Mouse (Mus musculus) frontal cortex, adult 2 months (tissue): ENCODE measurements at regions not wholly inside any gene's neighbourhood (a gene's known extent, or its start where the extent isn't known, plus 50 kb on each side); places are given as distances from the start of the nearest gene placed in this dataset.

Source experiments
- DNase-seq, 2 experiments: peaks; one replicate each; pipeline ENCODE4 v3.0.0; 2022; ENCODE audit warnings: low spot score in 1 of 2; ENCODE audit errors: extremely low spot score in 1 of 2

DNA sequence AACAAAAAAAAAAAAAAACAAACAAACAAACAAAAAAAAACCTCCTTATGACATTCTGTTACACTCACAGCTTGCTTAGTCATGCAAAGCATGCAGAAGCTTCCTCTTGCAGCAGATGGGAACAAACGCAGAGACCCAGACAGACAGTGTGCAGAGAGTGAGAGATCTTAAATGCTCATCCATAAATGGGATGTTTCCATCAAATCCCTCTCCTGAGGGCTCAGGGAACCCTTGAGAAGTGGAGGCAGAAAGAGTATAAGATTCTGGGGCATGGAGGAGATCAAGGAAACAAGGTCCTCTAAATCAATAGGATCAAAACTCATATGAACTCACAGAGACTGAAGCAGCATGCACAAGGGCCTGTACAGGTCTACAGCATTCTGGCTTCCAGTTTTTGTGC lies 52.5 kb downstream of the Adm start:
- DNase-seq: no peak

DNA sequence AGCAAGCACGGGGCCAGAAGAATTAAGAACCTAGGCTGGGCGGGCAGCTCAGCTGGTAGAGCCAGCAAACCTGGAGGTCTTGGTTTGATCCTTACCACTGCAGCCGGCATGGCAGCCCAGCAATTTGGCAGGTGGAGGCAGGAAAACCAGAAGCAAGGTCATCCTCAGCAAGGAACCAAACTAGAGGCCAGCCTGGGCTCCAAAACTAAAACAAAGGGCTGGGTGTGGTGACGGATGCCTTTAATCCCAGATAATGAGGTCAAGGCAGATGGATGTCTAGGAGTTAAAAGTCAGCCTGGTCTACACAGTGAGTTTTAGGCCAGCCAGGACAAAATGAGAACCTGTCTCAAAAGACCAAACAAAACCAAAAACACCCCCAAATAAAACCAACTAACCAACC lies 55.5 kb downstream of the Adm start:
- DNase-seq: no peak

DNA sequence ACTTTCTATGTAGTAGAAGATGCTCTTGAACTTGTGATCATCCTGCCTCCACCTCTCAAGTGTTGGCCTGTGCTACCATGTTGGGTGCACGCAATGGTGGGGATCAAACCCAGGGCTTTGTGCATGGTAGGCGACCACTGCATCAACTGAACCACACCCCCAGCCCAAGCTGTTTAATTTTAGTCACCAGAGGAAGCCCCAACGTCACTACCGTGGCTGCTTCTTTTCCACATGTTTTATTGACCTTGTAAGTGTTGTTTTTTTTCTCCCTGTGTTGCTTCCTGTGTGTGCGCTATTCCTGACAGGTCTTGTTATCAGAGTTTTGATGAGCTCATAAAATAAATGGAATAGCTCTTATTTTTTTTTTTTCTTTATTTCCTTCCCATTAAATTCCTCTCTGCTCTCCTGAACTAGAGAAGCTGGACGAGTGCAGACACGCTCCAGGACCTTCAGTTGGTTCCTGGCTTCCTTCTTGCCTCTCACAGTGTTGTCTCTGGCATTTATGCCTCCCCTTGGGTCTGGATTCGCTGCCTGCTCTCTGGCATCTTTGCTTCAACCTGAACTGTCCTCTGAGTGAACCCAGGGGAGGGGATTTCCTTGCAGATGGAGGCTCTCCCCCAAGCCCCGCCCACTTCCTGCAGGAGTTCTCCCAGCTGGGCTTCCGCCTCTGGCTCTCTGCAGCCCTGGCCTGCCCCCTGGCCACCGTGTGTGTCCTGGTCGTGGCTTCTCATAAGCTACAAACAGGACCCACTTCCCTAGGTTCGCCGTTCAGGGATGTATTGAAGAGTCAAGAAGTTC lies 61.6 kb downstream of the Adm start:
- no peak for DNase-seq

DNA sequence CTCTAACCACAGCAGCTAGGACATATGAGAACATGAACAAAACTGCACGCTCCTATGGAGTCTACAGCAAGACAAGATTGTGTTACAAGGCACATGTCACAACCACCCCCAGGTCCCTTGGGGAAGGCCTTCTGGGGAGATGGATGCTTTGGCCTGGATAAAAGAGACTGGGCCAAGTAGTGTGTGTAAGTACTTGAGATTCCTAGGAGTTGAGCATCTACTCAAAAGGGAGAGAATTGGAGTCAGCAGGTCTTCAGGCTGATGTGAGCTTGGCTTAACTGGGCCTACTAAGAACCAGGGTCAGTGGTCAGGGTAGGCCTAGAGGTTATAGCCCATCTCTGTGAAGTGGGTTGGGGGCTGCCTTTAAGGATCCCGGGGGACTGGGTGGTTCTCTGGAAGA lies 62.8 kb downstream of the Adm start:
- no peak for DNase-seq

DNA sequence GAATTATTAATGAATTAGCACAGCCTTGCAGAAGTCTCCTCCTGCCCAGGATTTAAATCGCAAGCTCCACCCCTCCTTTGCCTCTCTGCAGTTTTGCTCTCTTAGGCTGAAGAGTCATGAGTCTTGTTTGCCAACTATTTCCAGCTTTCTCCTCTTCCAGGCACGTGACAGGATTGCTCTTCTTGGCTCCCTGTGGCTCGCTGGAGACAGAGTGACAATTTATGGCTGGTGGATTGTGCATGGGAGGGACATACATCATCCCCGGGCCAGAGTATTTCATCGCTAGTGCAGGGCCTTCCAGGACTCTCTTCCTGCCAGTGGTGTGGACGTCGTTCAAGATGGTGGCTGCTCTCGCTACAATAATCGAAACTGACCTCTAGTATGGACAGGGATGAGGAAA lies 63.4 kb downstream of the Adm start:
- DNase-seq: no peak

DNA sequence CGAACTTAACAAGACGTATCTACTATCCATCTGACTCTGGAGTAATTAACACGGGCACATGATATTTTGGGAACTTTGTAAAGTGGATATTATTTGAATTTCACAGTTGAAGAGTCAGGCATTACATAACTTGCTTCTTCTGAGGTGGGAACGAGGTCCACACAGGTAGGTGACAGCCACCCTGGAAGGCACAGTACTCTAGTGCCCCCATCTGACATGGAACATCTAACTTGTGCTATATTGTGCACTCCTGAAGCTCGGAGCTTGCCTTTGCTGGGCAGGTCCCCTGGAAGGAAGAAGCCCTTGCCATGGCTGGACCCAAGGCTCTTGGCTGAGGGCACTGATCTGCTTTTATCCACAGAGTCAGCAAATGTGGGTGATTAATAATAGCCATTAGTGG lies 66.8 kb downstream of the Adm start:
- DNase-seq: no peak

DNA sequence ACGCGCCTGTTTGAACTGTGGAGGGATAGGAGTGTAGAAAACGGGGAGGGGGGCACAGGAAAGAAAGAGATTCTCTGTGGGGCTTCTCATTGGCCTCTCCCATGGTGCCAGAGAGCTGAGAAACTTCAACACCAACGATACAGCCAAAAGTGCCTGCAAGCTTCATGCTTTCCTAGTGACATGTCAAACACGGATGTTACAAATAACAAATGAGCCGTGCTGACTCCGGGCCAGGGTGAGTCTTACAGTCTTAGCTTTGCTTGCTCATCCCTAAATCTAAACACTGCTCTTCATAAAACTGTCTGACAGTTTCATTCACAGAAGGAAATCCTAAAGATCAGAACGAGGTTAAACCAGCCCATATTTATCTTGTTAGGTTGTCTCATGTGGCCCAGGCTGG lies 68.3 kb downstream of the Adm start:
- DNase-seq: no peak

DNA sequence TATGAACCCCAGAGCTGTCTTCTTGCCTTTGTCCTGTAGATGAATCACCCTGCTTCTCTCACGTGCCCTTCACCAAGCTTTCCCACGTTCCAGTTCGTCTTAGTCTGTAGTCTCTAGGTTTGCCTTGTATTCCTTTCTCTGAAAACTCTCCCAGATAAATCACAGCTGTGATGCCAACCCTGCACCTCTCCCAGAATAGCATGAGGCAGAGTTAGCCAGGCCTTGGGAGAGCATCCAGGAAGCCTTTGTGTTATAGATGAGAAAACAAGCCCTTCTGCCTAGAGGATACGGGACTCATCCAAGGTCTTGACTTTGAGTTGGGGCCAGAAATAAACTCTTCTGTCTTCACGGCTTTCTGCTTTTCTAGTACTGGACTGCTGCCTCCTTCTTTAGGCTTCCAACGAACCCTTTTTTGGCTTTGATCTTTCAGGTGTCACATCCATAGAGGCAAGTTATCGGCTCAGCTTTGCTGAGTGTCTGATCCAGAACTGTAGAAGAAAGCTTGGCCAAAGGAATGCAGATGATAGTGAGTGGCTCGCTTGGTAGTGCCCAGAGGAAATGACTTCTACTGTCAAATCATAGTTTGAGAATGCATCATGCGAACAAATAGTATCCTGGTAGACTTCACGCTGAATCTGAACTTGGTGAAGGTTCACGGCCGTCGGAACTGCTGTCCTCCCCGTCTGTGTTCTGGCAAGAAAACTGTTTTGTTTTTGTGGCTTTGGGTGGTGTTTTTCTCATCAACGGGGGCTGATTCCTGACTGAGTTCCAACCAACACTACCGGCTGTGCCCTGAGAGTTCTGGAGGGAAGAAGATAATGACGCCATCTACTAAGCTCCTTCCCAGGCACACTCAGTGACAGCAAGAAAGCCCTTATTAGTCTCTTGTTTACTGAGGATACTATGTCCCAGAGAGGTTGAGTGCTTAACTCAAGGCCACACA lies 69.5 kb upstream of the Ampd3 start:
- peak in 1 of 2 experiments; percentile 22 for DNase-seq

DNA sequence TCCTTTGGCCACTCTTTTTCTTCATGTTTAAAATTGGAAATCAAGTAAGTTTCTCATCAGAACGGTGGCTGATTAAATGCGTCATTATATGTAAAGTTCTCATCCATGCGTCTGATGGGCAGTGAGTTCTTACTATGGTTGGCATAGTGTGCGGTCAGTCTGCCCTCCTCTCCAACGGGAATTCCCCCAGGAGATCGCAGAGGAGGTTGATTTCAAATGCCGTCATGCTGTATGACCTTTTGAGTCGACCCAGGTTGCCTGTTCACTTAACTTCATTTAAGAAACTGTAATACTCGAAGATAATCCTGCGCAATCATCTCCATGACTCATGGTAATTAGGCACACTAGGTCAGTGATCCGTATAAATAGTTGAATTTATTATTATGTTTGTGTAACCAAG lies 68.4 kb upstream of the Ampd3 start:
- no peak for DNase-seq

DNA sequence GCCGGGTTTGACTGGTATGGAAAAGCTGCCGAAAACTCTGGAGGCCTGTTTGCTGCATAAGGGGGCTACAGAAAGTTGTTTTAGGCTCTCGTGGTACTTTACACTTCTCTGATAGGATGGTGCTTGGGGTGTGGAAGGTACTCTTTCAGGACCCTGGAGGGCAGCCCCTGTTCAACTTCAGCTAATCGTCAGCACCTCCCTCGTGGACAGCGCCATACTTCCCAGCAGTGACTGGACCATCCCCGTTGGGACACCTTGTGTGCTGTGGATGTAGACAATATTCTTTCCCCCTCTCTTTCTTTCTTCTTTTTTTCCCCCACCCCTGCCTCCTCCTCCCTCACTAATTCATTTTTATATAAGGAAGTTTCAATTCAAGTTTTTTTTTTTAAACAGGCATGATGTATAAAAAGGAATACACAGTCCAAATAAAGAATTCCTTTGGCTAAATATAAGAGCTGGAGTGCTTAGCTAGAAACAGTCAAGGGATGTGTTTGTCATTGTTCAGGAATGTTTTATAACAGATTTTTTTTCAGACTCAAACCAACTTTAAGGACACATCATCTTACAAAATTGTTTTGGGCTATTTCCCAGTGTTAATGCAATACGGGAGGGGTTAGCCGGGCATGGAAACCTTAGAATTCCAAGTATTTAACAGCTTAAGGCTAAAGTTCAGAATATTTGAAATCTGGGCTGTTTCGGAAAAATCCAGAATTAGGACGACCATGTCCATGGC lies 66.2 kb upstream of the Ampd3 start:
- no peak for DNase-seq

DNA sequence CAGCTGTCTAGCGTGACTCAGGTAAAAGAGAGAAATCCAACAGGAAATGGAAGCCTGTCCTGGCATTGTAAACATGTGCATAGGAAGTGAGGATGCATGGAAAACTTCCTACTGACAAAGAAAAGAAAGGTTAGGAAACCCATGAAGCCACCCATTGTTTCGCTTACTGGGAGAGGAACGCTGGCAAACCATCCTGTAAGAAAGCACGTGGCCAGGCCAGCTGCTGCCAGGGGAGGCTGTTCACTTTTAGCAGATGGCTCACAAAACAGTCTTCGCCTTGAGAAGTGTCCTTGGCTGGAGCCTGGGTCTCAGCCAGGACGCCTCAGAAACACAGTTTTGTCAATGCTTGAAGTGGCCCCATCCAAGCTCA lies 65.6 kb upstream of the Ampd3 start:
- peak in 1 of 2 experiments; percentile 56 for DNase-seq

DNA sequence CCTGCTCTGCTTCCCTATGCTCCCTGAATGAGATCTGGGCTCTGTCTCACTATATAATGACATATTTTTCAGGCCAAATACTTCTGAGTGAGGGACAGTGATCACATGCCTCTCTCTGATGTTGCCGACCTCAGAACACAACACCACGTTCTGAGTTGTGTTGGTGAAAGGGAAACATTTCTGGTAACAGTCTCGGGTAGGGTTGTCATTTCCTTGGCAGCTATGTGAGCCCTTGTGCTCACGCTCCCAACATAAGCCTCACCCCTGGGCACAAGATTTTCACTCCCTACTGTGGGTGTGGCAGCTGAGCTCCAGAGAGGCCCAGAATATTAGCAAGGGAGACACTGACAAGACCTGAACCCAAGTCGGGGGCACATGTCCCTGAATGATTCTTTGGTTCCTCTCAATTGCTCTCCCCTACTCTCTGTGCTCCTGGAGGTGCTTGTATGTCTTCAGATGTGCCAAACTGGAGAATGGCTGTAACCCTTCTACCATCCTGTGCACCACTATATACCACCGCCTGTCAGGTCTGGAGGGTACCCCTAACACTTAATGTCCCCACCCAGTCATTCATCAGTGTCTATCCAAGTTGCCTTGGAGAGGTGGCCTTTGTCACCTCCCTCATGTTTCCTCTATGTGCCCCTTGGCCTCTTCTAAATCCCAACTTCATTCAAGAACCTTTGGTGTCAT lies 62.5 kb upstream of the Ampd3 start:
- no peak for DNase-seq

DNA sequence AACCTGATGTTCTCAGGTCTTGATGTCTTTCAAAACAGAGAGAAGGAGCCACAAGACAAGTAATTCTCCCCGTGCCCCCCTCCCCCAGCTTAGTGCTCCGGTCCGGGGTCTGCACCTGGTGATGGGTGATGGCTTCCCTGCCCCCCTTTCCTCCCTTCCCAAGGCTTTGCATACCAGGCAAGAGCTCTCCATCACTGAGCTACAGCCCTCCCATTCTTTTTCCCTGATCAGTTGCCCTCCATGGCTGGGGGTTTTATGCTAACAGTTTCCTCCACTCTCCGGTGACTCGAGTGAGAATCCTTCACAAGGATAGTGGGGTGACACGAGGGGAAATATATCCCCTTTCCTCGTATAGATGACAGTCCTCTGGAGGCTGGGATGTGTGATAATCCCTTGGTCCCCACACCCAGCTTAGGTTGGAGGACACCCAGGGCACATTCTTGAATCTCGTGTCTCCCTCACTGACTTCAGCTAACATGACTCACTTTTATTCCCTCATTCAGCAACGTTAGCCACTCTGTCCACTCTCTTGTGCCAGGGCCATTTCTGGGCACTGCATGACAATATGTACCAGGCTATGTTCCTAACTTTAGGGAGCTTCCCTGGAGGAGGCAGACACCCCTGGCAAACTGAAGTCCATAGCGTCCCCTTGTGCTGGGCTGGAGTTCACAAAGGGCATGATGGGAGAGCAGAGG lies 61.9 kb upstream of the Ampd3 start:
- DNase-seq: no peak

DNA sequence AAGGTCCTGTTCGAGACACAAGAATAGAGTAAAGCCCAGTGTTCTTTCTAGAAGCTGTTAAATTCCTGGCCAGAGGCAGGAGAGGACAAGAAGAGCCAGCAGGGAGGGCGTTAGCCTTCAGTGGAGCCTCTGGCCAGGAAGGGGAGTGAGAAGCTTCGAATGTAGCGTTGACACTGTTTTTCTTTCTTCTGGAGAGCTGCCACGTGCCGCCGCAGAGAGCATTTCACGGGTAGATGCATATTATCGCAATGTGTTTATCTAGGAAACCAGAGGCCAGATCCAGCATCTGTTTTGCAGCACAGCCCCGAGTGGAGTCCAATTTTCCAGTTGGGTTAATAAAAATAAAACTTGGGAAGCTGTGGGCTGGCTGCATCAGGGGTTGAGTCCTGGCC lies 61.3 kb upstream of the Ampd3 start:
- DNase-seq: no peak

DNA sequence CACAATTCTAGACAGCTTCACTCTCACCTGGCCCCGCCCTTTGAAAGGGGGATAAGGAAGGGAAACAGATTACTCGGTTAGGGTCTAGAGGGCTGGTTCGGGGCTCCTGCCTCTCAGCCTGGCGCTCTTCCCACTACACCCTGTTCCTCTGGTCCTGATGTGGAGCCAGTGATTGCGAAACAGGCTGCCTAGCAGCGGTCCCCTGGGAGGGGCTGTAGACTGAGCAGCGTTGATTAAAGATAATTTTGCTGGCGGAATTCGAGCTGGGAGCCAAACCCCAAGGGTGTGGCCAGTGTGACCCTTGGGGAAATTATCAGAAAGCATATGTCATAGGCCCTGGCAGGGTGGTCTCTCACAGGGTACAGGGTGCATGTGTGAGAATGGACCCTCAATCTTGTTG lies 59.9 kb upstream of the Ampd3 start:
- no peak for DNase-seq

DNA sequence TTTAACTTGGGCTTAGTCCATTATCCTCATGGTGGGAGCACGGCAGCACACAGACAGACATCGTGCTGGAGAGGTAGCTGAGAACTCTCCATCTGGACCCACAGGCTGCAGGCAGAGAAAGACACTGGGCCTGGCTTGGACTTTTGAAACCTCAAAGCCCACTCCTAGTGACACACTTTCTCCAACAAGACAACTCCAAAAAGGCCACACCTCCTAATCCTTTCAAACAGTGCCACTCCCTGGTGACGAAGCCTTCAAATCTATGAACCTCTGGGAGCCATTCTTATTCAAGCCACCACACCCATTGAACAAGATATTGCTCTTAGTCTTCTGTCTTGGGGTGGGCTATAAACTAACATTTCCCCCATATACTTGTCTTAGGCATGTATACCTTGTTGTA lies 59.2 kb upstream of the Ampd3 start:
- DNase-seq: no peak

DNA sequence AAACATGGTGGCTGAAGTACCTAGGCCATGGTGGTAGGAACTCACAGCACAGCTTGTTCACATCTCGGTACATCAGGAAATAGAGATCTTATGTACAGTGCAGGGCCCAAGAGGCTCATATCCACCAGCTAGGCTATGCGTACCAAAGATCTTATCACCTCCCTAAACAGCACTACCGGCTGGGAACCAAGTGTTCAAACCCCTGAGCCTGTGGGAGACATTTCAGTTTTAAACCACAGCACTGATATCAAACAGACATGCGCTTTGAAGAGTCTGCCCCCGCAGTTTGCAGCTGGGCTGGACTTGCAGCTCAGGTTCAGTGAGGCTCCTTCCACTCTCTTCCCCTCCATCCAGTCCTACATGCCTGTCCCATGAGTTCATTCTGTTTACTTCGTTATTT lies 58.4 kb upstream of the Ampd3 start:
- no peak for DNase-seq

DNA sequence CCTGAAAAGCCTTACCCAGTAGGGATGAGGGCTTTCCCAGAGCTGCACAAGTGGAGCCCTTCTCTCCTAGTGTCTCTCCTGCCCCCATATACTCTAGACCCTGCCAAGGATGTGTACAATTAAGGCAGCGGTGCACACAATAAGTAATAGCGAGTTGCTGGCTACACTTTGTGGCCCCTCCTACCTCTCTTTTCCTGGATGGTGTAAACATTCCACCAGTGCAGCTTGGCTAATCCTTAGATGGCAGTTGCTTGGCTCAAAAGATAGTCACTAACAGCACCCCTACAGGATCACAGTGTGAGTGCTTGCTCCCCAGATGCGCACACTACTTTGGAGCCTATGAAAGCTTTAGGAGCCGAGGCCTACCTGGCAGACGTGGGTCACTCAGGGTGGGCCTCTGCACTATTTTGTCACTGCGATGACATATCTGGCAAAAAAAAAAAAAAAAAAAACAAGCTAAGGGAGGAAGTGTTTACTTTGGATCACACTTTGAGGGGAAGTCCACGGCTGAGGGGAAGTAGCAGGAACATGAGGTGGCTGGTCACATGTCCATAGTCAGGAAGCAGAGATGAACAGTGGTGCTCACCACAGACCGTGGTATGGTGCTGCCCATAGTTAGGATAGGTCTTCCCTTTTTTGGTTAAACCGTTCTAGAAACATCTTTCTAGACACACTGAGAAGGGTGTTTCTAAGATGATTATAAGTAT lies 57.6 kb upstream of the Ampd3 start:
- no peak for DNase-seq

DNA sequence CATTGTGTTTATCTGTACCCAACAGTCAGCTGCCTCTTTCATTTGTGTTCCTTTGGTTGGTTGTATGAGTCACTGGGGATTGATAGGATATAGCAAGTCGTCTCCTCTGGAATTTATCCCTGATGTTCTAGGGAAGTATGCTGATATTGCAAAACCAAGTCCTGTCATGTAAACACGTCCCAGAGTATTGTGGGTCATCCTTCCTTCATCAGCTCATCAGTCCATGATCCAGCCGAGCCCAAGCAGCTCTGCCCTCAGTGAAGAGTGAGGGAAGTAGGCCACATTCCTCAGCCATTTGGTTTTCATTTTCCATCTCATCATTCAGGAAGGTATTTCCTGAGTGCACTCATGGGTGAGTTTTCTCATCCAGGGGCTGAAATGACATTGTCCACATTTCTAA lies 54.3 kb upstream of the Ampd3 start:
- no peak for DNase-seq

DNA sequence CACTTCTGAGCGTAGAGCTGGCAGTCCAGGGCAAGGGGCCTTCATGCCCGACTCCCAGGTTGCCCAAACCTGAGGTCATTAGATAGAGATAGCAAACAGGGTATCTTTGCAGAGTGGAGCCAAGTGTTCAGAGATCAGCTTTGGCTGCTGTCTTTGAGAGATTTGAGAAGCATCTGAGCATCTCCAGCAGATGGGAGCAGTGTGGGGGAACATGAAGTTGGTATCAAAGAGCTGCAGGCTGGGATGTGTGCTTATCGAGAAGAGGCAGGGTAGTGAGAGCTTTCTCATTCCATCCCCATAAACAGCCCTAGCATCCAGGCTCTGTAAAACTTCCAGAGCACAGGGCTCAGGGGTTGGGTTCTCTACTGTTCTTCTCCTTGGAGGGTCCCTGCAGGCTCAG lies 52.9 kb upstream of the Ampd3 start:
- no peak for DNase-seq
